Mouse (Mus musculus): ENCODE data around the gene Fgfr2. TPM values are rescaled to one million over a fixed set of nuclear protein-coding genes. Genes with fewer than 3 reads are reported as not detected.

Fgfr2 gene
- polyA plus RNA-seq, 1 experiment from 2014 or later = not detected

- no peak overlapping the region for H3K4me3 ChIP-seq (ENCODE audit: inconsistent target)
- no peaks in the 10 kb centered on the region for H3K36me3 ChIP-seq (ENCODE audit: inconsistent target)
- no peak overlapping the region for H3K27ac ChIP-seq
- 6% methylated on average over 9 of the region's 9 CpGs for WGBS (ENCODE audit: missing documents)
- H3K79me2 ChIP-seq (ENCODE audit: inconsistent target) = peaks cover 6% of the 10 kb centered on the region
These were observed 1567.0 kb downstream of the Fgfr2 start for GRCm38 (mm10) chr7:131556116-131556515.

- Histone ChIP-seq H3K79me2 (ENCODE audit: inconsistent target) (peaks cover under 1% of the 10 kb centered on the region; the same call in 1 of the 2 replicates), H3K4me3 (ENCODE audit: inconsistent target) (no peak overlapping the region), H3K27ac (no peak overlapping the region), H3K36me3 (ENCODE audit: inconsistent target) (no peaks in the 10 kb centered on the region)
- 1% methylated on average over 68 of the region's 68 CpGs for WGBS (ENCODE audit: missing documents)
These were observed 1567.7 kb downstream of the Fgfr2 start for GRCm38 (mm10) chr7:131555301-131556081.

DNA sequence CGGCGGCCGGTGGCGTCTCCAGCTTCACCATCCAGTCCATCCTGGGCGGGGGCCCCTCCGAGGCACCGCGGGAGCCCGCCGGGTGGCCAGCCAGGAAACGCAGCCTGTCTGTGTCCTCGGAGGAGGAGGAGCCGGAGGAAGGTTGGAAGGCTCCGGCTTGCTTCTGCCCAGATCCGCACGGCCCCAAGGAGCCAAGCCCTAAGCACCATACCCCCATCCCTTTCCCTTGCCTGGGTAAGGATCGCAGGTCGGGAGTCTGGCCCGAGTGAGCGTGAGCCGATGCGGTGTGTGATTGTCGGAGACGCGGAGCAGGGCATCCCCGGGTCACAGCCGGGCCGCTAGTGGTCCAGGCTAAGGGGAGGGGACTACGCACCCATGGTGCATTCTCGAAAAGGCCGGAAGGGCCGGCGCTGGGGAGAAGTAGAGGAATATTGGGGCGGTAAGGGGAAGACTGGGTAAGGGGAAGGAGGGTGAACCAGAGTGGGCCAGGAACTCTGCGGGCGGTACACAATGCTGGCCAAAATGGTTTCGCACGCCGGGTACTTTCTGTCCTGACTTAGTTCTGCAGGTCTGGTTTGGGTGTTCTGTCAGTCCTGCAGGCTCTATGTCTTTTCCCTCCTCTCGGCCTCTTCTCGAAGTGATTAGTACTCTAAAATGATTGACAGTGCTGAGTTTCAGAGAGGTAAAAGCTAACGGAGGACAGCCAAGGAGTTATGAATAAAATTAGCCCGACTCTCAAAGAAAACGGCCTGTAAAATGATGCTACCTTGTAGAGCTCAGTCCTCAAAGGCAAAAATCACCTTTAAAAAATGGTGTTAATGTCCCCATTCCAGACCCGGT lies 1568.6 kb downstream of the Fgfr2 start:
- no peaks in the 10 kb centered on the region for H3K79me2 ChIP-seq (ENCODE audit: inconsistent target)
- H3K36me3 ChIP-seq (ENCODE audit: inconsistent target) = no peaks in the 10 kb centered on the region
- 2% methylated on average over 42 of the region's 45 CpGs for WGBS (ENCODE audit: missing documents)
- no peak overlapping the region for H3K4me3 ChIP-seq (ENCODE audit: inconsistent target)
- no peak overlapping the region for H3K27ac ChIP-seq

- Histone ChIP-seq H3K36me3 (ENCODE audit: inconsistent target) (no peaks in the 10 kb centered on the region), H3K27ac (no peak overlapping the region), H3K79me2 (ENCODE audit: inconsistent target) (no peaks in the 10 kb centered on the region), H3K4me3 (ENCODE audit: inconsistent target) (no peak overlapping the region)
- WGBS (ENCODE audit: missing documents) = 3% methylated on average over 38 of the region's 39 CpGs
These were observed 1569.4 kb downstream of the Fgfr2 start for GRCm38 (mm10) chr7:131553771-131554175.

GRCm38 (mm10) chr7:131552781-131553180 lies 1570.4 kb downstream of the Fgfr2 start:
- Histone ChIP-seq H3K27ac (no peak overlapping the region), H3K36me3 (ENCODE audit: inconsistent target) (no peaks in the 10 kb centered on the region), H3K79me2 (ENCODE audit: inconsistent target) (no peaks in the 10 kb centered on the region), H3K4me3 (ENCODE audit: inconsistent target) (no peak overlapping the region)
- WGBS (ENCODE audit: missing documents) = 14% methylated on average over 5 of the region's 5 CpGs

- no peaks in the 10 kb centered on the region for H3K79me2 ChIP-seq (ENCODE audit: inconsistent target)
- no peak overlapping the region for H3K4me3 ChIP-seq (ENCODE audit: inconsistent target)
- 6% methylated on average over 42 of the region's 42 CpGs for WGBS (ENCODE audit: missing documents)
- H3K36me3 ChIP-seq (ENCODE audit: inconsistent target) = no peaks in the 10 kb centered on the region
- H3K27ac ChIP-seq = no peak overlapping the region
These were observed 1571.0 kb downstream of the Fgfr2 start for GRCm38 (mm10) chr7:131551931-131552741.

GRCm38 (mm10) chr7:131551471-131551870 lies 1571.7 kb downstream of the Fgfr2 start:
- H3K4me3 ChIP-seq (ENCODE audit: inconsistent target) = no peak overlapping the region
- no peak overlapping the region for H3K27ac ChIP-seq
- no peaks in the 10 kb centered on the region for H3K79me2 ChIP-seq (ENCODE audit: inconsistent target)
- no peaks in the 10 kb centered on the region for H3K36me3 ChIP-seq (ENCODE audit: inconsistent target)
- 4% methylated on average over 4 of the region's 4 CpGs for WGBS (ENCODE audit: missing documents)

DNA sequence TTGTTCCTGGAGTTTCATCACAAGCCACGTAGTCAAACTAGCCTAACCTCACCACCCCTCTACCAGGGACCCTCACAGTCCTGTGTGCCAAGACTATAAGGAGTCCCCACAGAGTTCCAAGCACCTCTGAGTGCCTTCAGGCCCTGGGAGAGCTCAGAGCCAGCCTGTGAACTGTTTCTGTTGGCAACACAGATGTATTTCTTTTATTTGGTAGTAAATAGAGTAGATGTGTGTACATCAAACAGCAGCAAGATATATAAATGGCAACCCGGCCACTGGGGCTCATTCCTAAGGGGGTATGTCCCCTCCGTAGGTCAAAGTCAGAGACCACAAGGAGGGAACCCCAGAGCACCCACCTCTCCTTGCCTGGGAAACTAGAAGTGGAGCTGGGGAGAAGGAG lies 1574.7 kb downstream of the Fgfr2 start, which contains the start of gene Hmx2:
Gene Hmx2, plus strand, starts transcription at position 301 of the 400 bp plus-strand sequence.
- Histone ChIP-seq H3K36me3 (ENCODE audit: inconsistent target) (no peaks in the 10 kb centered on the region), H3K79me2 (ENCODE audit: inconsistent target) (no peaks in the 10 kb centered on the region), H3K27ac (no peak within 1 kb of the TSS), H3K4me3 (ENCODE audit: inconsistent target) (no peak within 1 kb of the TSS)
- WGBS (ENCODE audit: missing documents) = 12% methylated on average over 3 of the region's 3 CpGs

DNA sequence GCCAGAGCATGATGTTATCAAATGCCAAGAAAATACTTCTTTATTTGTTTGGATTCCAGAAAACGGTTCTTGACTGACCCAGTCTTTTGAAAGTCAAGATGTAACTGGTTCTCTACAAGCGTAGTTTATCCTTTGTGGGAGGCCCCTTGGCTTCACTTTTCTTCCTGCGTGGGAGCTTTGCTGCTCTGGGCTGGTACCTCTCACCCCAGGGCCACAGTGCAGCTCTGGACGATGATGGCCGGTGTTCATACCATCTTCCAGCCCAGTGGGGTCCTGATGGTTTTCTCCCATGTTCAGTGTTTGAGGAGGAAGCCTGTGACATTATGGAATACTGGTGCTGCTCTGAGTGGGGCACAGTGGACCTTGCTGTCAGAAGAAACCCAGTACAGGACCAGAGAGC lies 1575.7 kb downstream of the Fgfr2 start:
- no peak overlapping the region for H3K27ac ChIP-seq
- no peaks in the 10 kb centered on the region for H3K36me3 ChIP-seq (ENCODE audit: inconsistent target)
- H3K79me2 ChIP-seq (ENCODE audit: inconsistent target) = no peaks in the 10 kb centered on the region
- no peak overlapping the region for H3K4me3 ChIP-seq (ENCODE audit: inconsistent target)
- 10% methylated on average over 5 of the region's 5 CpGs for WGBS (ENCODE audit: missing documents)

GRCm38 (mm10) chr7:131546423-131546822 lies 1576.7 kb downstream of the Fgfr2 start:
- H3K4me3 ChIP-seq (ENCODE audit: inconsistent target) = no peak overlapping the region
- H3K36me3 ChIP-seq (ENCODE audit: inconsistent target) = no peaks in the 10 kb centered on the region
- no peaks in the 10 kb centered on the region for H3K79me2 ChIP-seq (ENCODE audit: inconsistent target)
- WGBS (ENCODE audit: missing documents) = 0% methylated on average over 2 of the region's 2 CpGs
- no peak overlapping the region for H3K27ac ChIP-seq

- Histone ChIP-seq H3K79me2 (ENCODE audit: inconsistent target) (no peaks in the 10 kb centered on the region), H3K4me3 (ENCODE audit: inconsistent target) (no peak overlapping the region), H3K36me3 (ENCODE audit: inconsistent target) (no peaks in the 10 kb centered on the region), H3K27ac (no peak overlapping the region)
- WGBS (ENCODE audit: missing documents) = 13% methylated on average over 12 of the region's 13 CpGs
These were observed 1577.3 kb downstream of the Fgfr2 start for GRCm38 (mm10) chr7:131545701-131546385.

DNA sequence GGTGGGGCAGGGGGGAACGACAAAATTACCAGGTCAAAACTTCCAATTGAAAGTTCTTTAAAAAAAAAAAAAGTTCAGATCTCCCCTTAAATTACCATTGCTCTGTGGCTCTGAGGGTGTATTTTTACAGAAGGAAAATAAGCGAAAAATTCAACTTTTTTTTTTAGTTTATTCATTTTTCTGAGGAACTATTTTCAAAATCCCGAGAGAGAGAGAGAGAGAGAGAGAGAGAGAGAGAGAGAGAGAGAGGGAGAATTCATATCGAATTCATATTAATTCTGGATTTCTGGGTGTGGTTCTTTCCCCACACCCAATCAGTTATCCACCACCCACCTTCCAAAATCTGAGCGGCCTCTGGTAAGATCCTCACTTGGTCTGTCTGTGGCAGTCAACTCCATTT lies 1578.3 kb downstream of the Fgfr2 start:
- H3K79me2 ChIP-seq (ENCODE audit: inconsistent target) = no peaks in the 10 kb centered on the region
- no peaks in the 10 kb centered on the region for H3K36me3 ChIP-seq (ENCODE audit: inconsistent target)
- 3% methylated on average over 5 of the region's 5 CpGs for WGBS (ENCODE audit: missing documents)

GRCm38 (mm10) chr7:131543623-131544481 lies 1579.3 kb downstream of the Fgfr2 start:
- WGBS (ENCODE audit: missing documents) = 3% methylated on average over 75 of the region's 75 CpGs
- no peak overlapping the region for H3K4me3 ChIP-seq (ENCODE audit: inconsistent target)

More for the DNA sequence above, 1578.3 kb downstream of the Fgfr2 start:
- no peak overlapping the region for H3K27ac ChIP-seq
- no peak overlapping the region for H3K4me3 ChIP-seq (ENCODE audit: inconsistent target)

More at GRCm38 (mm10) chr7:131543623-131544481, 1579.3 kb downstream of the Fgfr2 start:
- no peak overlapping the region for H3K27ac ChIP-seq
- no peaks in the 10 kb centered on the region for H3K36me3 ChIP-seq (ENCODE audit: inconsistent target)
- no peaks in the 10 kb centered on the region for H3K79me2 ChIP-seq (ENCODE audit: inconsistent target)

Measured in macrophage (primary cell).